In genomic region chr2:11011041-11011962, GRCm38 (mm10) we compare ENCODE assay signal across 20 mouse cellular contexts.
DNase-seq lines count a peak whose midpoint lies in the region; ATAC-seq and TF ChIP-seq lines count a peak whose summit lies in the region.
"Had no signal": no experiment of that assay in that cellular context is flagged by ENCODE, and none has a peak within 500 bp of the region (broad histone marks: within the 10 kb centered on the region; RNA-seq: fewer than 3 reads in every experiment).

No protein-coding gene starts in this region.

- H3K9ac ChIP-seq in heart, adult 2 months (ENCODE audit: low read depth, low read length): no peak overlapping the region
- no peak overlapping the region for H3K9ac ChIP-seq in midbrain, embryonic 15.5 days
- no peak overlapping the region for H3K9ac ChIP-seq in midbrain, postnatal 0 days (replicated peaks; ENCODE audit: low read length, poor library complexity, severe bottlenecking)
- no peak overlapping the region for H3K9ac ChIP-seq in forebrain, embryonic 16.5 days (replicated peaks; ENCODE audit: low read depth, low read length)
- H3K9ac ChIP-seq: embryonic facial prominence, embryonic 13.5 days; heart, embryonic 13.5 days; liver, postnatal 0 days had no signal

- no peaks in the 10 kb centered on the region for H3K36me3 ChIP-seq in heart, adult 2 months (ENCODE audit: control insufficient read depth, insufficient read depth, low read length)
- no peaks in the 10 kb centered on the region for H3K36me3 ChIP-seq in midbrain, embryonic 15.5 days (replicated peaks)
- no peaks in the 10 kb centered on the region for H3K36me3 ChIP-seq in midbrain, postnatal 0 days (ENCODE audit: insufficient read depth, low read length)
- H3K36me3 ChIP-seq in forebrain, embryonic 16.5 days (ENCODE audit: control insufficient read depth, insufficient read depth): no peaks in the 10 kb centered on the region
- H3K36me3 ChIP-seq: embryonic facial prominence, embryonic 13.5 days; heart, embryonic 13.5 days; limb, embryonic 10.5 days had no signal

- no peak for TF ChIP-seq CTCF in heart, adult 2 months (IDR thresholded peaks at IDR 0.05)
- no peak for TF ChIP-seq CTCF in midbrain, postnatal 0 days (IDR thresholded peaks at IDR 0.05)

- ATAC-seq in midbrain, embryonic 15.5 days (replicated peaks): peak; percentile 81
- ATAC-seq in midbrain, postnatal 0 days (ENCODE audit: low FRiP score): no peak
- peak; percentile 75 for ATAC-seq in forebrain, embryonic 16.5 days
- ATAC-seq in erythroid progenitor cell, adult 5-6 weeks (replicated peaks; ENCODE audit: low FRiP score, poor library complexity, severe bottlenecking): no peak
- ATAC-seq: liver, postnatal 0 days had no signal

- no peak for TF ChIP-seq POLR2A in heart, adult 2 months (IDR thresholded peaks at IDR 0.05; ENCODE audit: insufficient read depth, low read depth, low read length)

- no peak overlapping the region for H3K4me2 ChIP-seq in midbrain, embryonic 15.5 days
- H3K4me2 ChIP-seq in midbrain, postnatal 0 days (ENCODE audit: low read depth, low read length, poor library complexity, severe bottlenecking): no peak overlapping the region
- no peak overlapping the region for H3K4me2 ChIP-seq in forebrain, embryonic 16.5 days (ENCODE audit: low read length)
- H3K4me2 ChIP-seq: embryonic facial prominence, embryonic 13.5 days; heart, embryonic 13.5 days had no signal

- intact Hi-C loops in heart, adult 2 months (cut with DNase I): no loop called here

- 63% methylated on average over 11 of the region's 11 CpGs for WGBS in heart, adult 2 months
- 40% methylated on average over 11 of the region's 11 CpGs for WGBS in midbrain, embryonic 15.5 days
- WGBS in midbrain, postnatal 0 days: 38% methylated on average over 11 of the region's 11 CpGs
- WGBS in forebrain, embryonic 16.5 days: 36% methylated on average over 11 of the region's 11 CpGs

- no peaks in the 10 kb centered on the region for H3K27me3 ChIP-seq in heart, adult 2 months (ENCODE audit: control insufficient read depth, insufficient read depth, low read length)
- no peaks in the 10 kb centered on the region for H3K27me3 ChIP-seq in midbrain, embryonic 15.5 days (replicated peaks)
- H3K27me3 ChIP-seq in midbrain, postnatal 0 days (ENCODE audit: insufficient read depth, low read length): no peaks in the 10 kb centered on the region
- H3K27me3 ChIP-seq in forebrain, embryonic 16.5 days (replicated peaks; ENCODE audit: control insufficient read depth, insufficient read depth, low read length): no peaks in the 10 kb centered on the region
- H3K27me3 ChIP-seq: embryonic facial prominence, embryonic 13.5 days; heart, embryonic 13.5 days had no signal

- H3K9me3 ChIP-seq in midbrain, embryonic 15.5 days: no peaks in the 10 kb centered on the region
- H3K9me3 ChIP-seq in midbrain, postnatal 0 days (ENCODE audit: low read length): no peaks in the 10 kb centered on the region
- H3K9me3 ChIP-seq in forebrain, embryonic 16.5 days (ENCODE audit: control insufficient read depth, low read length): no peaks in the 10 kb centered on the region
- H3K9me3 ChIP-seq: embryonic facial prominence, embryonic 13.5 days; heart, embryonic 13.5 days; limb, embryonic 10.5 days had no signal

- no peak overlapping the region for H3K4me3 ChIP-seq in heart, adult 2 months
- H3K4me3 ChIP-seq in midbrain, embryonic 15.5 days: no peak overlapping the region
- H3K4me3 ChIP-seq in midbrain, postnatal 0 days (ENCODE audit: low read depth, low read length): no peak overlapping the region
- H3K4me3 ChIP-seq in forebrain, embryonic 16.5 days (replicated peaks; ENCODE audit: low read length): no peak overlapping the region
- H3K4me3 ChIP-seq: embryonic facial prominence, embryonic 13.5 days; gastrocnemius, adult 2 months; heart, embryonic 13.5 days; left cerebral cortex, adult 2 months; limb, embryonic 10.5 days had no signal

- no peak for TF ChIP-seq EP300 in heart, adult 2 months (IDR thresholded peaks at IDR 0.05; ENCODE audit: insufficient read depth, low read depth, low read length)

- H3K79me2 ChIP-seq in heart, adult 2 months (replicated peaks; ENCODE audit: control insufficient read depth, insufficient read depth, low read length): no peaks in the 10 kb centered on the region

- no peak overlapping the region for H3K27ac ChIP-seq in heart, adult 2 months
- no peak overlapping the region for H3K27ac ChIP-seq in midbrain, embryonic 15.5 days
- no peak overlapping the region for H3K27ac ChIP-seq in midbrain, postnatal 0 days (ENCODE audit: low read depth, low read length)
- H3K27ac ChIP-seq in forebrain, embryonic 16.5 days (ENCODE audit: low read length): no peak overlapping the region; the same call in 1 of the 2 replicates
- H3K27ac ChIP-seq: embryonic facial prominence, embryonic 13.5 days; gastrocnemius, adult 2 months; heart, embryonic 13.5 days; left cerebral cortex, adult 2 months; limb, embryonic 10.5 days had no signal

- H3K4me1 ChIP-seq in heart, adult 2 months (ENCODE audit: control insufficient read depth, insufficient read depth, low read length): no peaks in the 10 kb centered on the region
- 0 out of 2 replicates have a peak, but pooled peaks cover 2% of the 10 kb centered on the region for H3K4me1 ChIP-seq in midbrain, embryonic 15.5 days
- H3K4me1 ChIP-seq in midbrain, postnatal 0 days (ENCODE audit: insufficient read depth, low read length): 0 out of 2 replicates have a peak, but pooled peaks cover 5% of the 10 kb centered on the region
- peaks cover 4% of the 10 kb centered on the region for H3K4me1 ChIP-seq in forebrain, embryonic 16.5 days (replicated peaks; ENCODE audit: control insufficient read depth, insufficient read depth, low read length)
- H3K4me1 ChIP-seq: embryonic facial prominence, embryonic 13.5 days; heart, embryonic 13.5 days; limb, embryonic 10.5 days had no signal

- DNase-seq in heart, adult 11 months: peak; percentile 34
- no peak for DNase-seq in heart, adult 2 months
- no peak for DNase-seq in midbrain, postnatal 0 days (ENCODE audit: low spot score)
- DNase-seq in kidney, adult 18-20 months: no peak
- DNase-seq: adrenal gland, adult 2 months; cerebellum, adult 8-10 months; gastrocnemius, adult 2 months; kidney, adult 9 months; kidney, postnatal 25 days; liver, postnatal 0 days; lung, postnatal 10 days; retina, postnatal 1 day; right cerebral cortex, postnatal 4 days had no signal

Comparison
In these comparisons a context has a peak if more than half of its experiments do, and no peak if none do; other contexts are left out.
1. ATAC-seq: peak in midbrain, embryonic 15.5 days (single experiment) and forebrain, embryonic 16.5 days (single experiment); none in midbrain, postnatal 0 days (single experiment) and erythroid progenitor cell, adult 5-6 weeks (single experiment).